Mouse (Mus musculus): ENCODE measurements around the gene Gsc. TPM values are rescaled to one million over a fixed set of nuclear protein-coding genes. Genes with fewer than 3 reads are reported as not detected.

Gsc gene
- polyA plus RNA-seq (2021; fragmentation: Nextera tagmentation): 0.23 TPM in 1 of 2 replicates, not detected in the other
- long read RNA-seq, experiment 1: 0 reads
- long read RNA-seq, experiment 2: 0 reads

DNA sequence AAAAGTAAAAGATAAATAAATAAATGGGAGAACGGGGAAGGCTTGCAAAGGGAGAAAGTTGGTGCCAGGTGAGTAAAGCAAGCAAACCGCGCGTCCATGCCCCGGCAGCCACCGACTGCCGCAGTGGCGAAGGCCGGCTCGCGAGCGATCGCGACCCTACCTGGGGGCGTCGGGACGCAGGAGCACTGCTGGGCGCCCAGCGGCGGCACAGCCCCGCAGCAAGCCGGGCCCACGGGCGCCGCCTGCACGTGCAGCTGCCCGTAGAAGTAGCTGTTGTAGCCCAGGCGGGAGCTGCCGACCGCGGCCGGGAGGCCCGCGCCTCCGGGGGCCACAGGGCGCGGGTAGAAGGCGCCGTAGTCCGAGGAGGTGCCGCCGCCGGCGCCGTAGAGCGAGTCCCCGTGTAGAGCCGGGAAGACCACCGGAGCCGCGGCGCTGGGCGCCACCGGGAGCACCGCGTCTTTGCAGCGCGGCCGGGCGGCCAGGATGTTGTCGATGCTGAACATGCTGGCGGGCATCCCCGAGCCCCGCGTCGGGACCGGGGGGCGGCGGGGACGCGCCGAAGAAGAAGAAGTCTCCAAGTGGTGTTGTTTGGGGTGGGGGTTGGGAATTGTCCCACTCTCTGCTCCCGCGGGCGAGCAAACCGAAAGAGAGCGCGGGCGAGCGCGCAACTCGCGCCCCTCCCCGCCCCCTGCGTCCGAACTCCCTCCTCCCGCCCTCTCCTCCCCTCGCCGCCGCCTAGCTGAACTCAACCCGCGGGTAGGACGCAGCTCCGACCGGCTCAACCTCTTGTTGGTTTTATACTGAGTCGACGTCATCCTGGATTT is at the start of gene Gsc:
Gsc (minus strand) TSS at position 730 of the 824 bp plus-strand sequence.

Other genes starting within 250 kb of the Gsc start
- 1.2 and 1.6 TPM in 2 replicates for gene Serpina3g, start 237.1 kb downstream of the Gsc start, polyA plus RNA-seq (2021; fragmentation: Nextera tagmentation)
- 0.06 TPM in 1 of 2 replicates, not detected in the other for gene Serpina3i, start 210.2 kb downstream of the Gsc start, polyA plus RNA-seq (2021; fragmentation: Nextera tagmentation)
- gene Serpina3j, start 158.8 kb downstream of the Gsc start, polyA plus RNA-seq (2021; fragmentation: Nextera tagmentation): not detected in 2 replicates
- not detected in 2 replicates for gene Serpina3k, start 134.8 kb downstream of the Gsc start, polyA plus RNA-seq (2021; fragmentation: Nextera tagmentation)
- gene Serpina3m, start 134.8 kb downstream of the Gsc start, polyA plus RNA-seq (2021; fragmentation: Nextera tagmentation): 0.14 TPM in 1 of 2 replicates, not detected in the other
- gene Serpina3n, start 66.6 kb downstream of the Gsc start, polyA plus RNA-seq (2021; fragmentation: Nextera tagmentation): 30.3 and 36.1 TPM in 2 replicates